Mouse (Mus musculus) T-helper 2 cell (primary cell): ENCODE results near the gene Etv2.

Experiments used
- in situ Hi-C: fragments of 300-600 bp; cut with MboI, MseI; formaldehyde crosslinking; loops from one replicate; pipeline ENCODE4 v1.15.1; 2025; ENCODE audit warnings: high pct_unique_total_duplicates

Gene Etv2

DNA sequence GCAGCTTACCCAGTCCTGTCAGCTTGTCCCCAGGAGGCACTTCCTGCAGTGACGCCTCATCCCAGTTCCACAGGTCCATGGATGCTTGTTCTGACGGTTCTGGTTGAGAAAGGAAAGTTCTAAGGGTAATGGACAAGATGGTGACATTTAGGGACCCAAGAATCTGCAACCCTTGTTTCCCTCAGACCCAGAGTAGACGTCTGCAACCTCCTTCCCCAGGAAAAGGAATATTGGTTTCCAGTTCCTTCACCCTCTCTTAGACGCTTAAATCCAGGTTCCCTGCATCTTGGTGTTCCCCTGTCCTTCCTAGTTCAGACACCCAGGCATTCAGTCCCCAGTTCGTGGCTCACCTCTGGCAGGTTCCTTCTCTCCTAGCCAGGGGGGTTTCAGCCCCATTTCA lies at the start of gene Etv2:
Gene Etv2 (minus strand): TSS at position 101 of the 400 bp plus-strand sequence.
- in situ Hi-C loops, result no loop called here

DNA sequence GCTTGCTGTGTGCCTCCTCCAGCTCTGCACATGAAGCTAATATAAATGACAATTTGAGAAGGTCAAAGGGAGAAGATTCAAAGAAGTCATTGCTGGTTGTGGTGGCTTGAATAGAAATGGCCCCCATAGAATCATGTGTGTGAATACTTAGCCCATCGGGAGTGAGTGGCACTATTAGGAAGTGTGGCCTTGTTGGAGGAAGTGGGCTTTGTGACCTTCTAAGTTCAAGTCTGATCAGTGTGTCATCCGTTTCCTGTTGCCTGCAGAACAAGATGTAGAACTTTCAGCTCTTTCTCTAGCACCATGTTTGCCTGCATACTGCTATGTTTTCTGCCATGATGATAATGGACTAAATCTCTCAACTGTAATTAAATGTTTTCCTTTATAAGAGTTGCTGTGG lies 47.8 kb upstream of the Etv2 start:
- in situ Hi-C loops, result loop anchor here (25.0 kb wide), 1 partner anchor 1071 kb away; no protein-coding TSS in a partner anchor

DNA sequence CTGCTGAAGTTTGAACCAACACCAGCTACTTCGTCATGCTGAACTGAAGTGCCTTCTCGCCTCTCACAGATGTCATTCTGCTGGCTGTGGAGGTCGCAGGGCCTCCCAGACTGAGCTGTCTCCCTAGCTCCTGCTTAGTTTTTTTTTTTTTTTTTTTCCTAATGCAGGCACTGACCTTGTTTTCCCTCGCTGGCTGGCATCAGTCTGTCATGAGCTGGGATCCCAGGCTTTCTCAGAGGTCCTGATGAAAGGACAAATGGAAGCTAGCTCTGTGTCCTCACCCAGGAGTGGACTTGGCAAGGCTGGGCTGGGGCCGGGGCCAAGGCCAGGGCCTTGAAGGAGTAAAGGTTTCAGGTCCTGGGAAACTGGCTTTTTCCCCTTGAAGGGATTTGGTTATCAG lies 46.2 kb upstream of the Etv2 start:
- in situ Hi-C loops, result loop anchor here (25.0 kb wide), 1 partner anchor 1070 kb away; no protein-coding TSS in a partner anchor

DNA sequence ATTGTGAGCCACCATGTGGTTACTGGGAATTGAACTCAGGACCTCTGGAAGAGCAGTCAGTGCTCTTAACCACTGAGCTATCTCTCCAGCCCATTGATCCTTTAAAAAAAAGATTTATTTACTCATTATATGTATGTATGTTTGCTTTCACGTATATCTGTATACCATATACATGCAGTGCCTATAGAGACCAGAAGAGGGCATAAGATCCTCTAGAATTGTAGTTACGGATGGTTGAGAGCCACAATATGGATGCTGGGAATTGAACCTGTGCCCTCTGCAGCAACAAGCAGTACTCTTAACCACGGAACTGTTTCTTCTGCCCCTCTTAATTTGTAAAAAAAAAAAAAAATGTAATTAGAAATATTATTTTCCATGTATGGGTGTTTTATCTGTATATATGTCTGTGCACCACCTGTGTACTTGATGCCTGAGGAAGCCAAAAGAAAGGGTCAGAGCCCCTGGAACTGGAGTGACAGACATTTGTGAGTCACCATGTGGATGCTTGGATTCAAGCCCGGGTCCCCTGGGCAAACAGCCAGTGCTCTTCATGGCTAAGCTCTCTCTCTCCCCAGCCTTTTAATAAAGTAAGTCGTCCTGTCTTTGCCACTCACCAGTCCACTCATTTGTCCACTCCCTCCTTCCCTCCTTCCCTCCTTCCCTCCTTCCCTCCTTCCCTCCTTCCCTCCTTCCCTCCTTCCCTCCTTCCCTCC lies 42.8 kb upstream of the Etv2 start:
- in situ Hi-C loops, result loop anchor here (25.0 kb wide), 1 partner anchor 1066 kb away; no protein-coding TSS in a partner anchor

DNA sequence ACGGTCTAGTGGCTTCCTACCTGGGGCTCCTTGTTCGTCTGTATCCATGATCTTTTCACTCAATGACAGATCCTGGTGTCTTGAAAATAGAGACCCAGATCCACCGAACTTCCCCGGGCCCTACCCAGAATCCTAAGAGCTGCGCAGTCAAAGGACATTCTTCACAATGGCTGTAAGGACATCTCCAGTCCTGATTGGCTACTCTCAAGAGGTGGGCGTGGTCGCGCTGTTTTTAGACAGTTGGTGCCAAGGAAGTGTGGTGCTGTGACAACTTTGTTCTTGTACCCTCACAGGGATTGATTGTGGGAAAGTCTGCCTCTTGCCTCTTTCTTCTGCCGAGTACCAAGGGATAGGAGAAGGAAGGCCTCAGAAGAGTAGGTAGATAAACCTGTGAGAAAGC lies 35.8 kb upstream of the Etv2 start, which contains the start of gene Pmis2:
Gene Pmis2 (minus strand): TSS at position 126 of the 400 bp plus-strand sequence.
- in situ Hi-C loops, result no loop called here

DNA sequence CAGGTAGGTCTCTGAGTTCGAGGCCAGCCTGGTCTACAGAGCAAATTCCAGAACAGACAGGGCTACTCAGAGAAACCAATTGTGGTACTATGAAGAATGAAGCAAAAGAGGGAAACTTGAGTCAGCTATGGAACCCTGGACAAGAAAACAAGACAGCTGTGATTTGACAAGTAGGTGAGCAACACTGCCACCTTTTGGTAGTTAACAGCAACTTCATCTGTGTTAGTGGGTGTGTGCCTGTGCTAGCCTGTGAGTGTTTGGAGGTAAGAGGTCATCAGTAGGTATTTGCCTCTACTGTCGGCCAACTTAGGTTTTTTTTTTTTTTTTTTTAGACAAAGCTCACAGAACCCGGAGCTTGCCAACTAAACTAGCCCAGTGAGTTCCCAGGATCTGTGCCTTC lies 33.6 kb upstream of the Etv2 start:
- in situ Hi-C loops, result loop anchor here (5.0 kb wide), 1 partner anchor 48 kb away; no protein-coding TSS in a partner anchor

DNA sequence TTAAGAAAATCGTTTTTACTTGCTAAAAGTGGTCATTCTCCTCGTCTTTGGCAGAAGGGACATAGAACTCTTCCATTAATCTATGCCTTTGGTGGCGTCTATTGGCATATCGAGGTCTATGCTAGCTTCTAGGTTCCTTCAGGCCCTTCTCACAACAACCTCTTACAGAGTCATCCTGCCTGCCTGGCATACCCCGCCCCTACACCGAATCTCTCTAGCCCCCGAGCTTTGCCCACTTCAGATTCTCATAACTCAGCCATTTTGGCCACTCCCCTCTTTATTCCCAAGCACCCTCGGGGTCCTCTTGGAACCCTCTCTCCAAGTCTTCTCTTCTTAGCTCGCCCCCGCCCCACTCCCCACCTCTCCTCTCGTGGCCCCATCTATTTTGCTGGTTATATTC lies 29.7 kb upstream of the Etv2 start:
- in situ Hi-C loops, result loop anchor here (5.0 kb wide), 1 partner anchor 52 kb away; no protein-coding TSS in a partner anchor

DNA sequence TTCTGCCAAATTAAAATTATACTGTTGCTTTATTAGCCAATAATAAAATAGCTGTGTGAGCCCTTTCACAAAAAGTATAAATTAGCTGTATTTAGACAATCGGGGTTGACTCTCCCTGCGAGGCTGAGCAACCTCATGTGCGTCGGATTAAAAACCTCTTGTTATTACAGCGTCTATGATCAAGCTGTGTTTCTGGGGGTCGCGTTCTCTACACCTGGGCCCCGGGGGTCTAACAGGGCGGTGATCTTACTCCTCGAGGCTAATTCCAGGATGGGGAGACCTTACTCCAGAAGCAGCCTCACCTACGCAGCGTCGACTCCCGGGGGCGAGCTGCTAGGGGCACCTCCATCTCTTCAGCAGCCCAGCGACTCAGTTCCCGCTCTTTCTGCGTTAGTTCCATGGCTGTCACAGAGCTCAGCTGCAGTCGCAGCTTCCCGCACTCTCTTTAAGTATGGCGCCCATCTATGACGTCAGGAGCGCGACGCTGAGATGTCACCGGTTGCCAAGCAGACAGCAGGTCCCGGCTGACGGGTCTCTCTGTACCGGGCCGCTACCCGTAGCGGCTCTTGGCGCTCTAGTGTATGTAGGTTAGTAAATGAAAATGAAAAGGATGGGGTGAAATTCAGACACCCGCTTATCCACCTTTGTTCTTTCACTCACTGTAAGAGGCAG lies 29.0 kb upstream of the Etv2 start, which contains the start of gene Haus5:
Gene Haus5 (minus strand): TSS at position 466 of the 672 bp plus-strand sequence.
- in situ Hi-C loops, result loop anchor here (5.0 kb wide), 1 partner anchor 53 kb away; no protein-coding TSS in a partner anchor

DNA sequence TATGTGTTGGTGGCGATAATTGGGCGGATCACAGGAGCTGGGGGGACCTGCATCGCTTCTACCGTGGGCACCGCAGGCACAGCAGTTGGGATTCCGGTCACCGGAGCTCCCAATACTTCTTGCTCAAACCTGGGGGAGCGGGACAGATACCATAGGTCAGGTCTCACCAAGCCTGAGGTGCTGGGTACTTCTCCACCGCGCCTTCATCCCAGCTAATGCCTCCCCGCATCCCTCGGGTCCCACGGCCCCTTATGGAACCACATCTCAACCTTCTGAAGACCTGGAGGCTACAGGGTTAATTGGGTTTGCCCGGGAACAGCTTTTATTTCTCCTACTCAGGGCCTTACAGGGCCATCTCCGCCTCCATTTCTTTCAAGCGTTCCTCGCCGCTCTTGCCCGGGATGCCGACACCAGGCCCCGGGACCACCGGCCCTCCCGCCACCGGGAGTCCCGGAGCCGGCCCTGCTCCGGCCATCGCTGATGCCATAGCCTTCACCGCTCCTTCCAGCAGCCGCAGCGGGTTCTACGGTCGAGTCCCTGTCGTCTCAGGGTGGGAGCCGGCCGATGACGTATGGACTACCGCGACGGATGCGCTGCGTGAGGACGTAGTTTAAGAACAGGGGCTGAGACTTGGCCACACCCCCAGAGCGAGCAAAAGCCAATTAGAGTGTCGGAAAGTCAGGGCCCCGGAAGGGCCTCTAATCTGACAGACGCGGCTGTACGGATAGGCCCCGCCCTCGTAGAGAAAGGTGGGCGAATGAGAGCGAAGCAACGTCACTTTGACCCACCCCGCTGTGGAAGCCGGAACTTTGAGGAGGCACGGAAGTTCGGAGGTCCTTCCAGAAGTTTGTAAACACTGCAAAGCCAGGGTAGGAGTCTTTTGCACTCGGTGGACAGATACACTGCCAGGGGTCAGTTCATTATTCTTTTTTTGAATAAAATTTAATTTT lies 14.2 kb upstream of the Etv2 start, which contains the start of gene Rbm42:
Gene Rbm42 (minus strand): TSS at position 727 of the 950 bp plus-strand sequence.
- in situ Hi-C loops, result loop anchor here (10.0 kb wide), 1 partner anchor 305 kb away; the partner anchor contains the start of gene Usf2

DNA sequence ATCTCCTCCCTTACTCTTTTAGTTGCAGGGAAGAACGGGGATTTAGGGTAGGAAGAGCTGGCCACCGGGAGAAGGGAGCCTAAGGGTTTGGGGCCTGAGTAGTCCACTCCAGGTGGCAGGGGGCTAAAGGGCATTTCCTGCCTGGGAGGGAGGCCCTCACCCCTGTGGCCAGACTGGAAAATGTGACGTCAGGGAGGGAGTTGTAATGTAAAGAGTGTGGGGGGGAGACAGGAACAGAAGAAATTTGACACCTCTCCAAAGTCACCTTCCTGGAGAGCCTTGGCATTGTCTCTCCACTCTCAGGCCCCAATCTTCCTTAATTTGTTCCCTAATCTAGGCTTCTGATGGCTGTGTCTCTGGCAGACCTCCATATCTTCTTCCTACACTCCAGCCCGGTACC lies 3.4 kb upstream of the Etv2 start:
- in situ Hi-C loops, result no loop called here

DNA sequence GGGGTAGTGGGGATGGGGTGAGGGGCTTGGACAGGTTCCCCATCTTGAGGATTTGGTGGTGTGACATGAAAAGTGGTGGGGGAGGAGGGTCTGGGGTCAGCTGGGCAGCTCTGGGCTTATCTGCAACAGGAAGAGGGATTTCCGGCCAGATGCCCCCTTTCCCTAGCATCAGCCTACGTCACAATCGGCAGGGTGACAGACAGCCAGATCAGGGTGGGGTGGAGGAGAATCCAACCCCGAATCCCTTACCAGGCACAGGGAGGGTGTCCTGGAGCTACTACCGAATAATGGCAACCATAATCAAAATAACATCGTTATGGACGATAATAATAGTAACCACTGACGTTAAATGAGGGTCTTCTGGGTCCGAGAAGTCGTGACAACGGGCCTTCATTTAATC lies 743 bp upstream of the Etv2 start:
- in situ Hi-C loops, result no loop called here

DNA sequence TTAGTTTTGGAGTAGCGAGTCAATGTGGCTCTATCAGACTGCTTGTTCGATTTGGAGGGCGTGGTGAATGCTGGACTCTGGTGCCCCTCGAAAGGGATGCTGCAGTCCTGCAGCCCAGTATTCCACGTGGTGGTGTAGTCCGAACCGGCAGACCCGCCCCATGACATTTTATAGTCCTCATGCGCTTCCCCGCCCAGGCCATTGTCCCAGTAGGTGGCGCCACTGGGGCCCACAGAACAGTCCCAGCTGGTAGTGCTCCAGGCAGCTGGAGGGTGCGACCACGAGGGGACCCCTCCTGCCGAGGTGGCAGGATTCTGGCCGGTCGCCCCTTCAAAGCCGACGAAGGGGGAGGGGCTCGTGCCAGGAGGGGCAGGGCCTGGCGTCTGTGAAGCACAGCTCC lies 1.0 kb downstream of the Etv2 start:
- in situ Hi-C loops, result no loop called here

DNA sequence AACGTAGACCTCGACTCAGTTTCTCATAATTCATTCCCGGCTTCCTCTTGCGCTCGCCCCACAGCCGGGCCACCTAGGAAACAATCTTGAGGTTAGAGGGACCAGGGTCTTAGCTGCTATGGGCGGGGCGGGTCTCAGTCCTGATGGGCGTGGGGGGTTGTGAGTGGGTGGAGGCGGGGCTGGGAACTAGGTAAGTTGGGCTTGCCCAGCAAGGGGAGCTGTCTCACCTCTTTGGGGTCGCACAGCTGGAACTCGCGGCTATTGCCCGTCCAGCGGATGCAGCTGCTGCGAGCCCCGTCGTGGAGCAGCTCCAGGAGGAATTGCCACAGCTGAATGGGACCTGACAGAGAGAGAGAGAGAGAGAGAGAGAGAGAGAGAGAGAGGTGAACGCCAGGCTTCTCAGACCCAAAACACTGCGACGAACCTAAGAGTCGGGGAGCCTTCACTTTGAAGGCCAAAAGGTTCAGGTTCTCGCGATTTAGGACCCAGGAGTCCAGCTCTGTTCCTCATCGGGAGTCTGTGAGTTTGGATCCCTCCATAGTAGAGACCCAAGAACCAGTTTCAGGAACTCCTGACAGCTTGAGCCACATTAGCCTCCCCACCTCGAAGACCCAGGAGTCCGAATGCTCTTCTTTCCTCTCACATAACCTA lies 1.8 kb downstream of the Etv2 start:
- in situ Hi-C loops, result no loop called here

DNA sequence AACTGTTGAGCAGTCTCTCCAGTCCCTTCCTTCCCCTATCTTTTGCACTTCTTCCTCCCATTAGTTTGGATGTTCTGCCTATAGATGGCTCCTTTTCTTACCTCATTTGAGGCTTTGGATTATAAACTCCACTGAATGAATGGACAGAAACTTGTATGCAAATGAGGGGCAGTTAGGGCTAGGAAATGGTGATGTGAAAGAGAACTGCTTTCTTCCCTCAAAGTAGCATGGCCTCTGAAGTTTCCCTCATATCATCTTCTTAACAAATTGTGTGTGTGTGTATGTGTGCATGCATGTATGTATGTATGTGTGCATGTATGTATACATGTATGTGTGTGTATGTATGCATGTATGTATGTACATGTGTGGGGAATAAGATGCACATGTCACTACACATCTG lies 6.6 kb downstream of the Etv2 start:
- in situ Hi-C loops, result no loop called here

DNA sequence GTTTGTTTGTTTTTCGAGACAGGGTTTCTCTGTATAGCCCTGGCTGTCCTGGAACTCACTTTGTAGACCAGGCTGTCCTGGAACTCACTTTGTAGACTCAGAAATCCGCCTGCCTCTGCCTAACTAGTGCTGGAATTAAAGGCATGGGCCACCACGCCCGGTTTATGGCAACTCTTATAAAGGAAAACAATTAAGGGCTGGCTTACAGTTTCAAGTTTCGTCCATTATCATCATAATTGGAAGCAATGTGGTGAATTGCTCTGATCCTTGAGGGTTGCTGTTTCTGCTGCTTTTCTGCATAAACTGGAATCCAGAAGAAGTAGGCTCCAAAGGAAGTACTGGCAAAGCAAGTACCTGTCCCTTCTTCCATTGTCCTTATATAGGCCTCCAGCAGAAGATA lies 9.0 kb downstream of the Etv2 start:
- in situ Hi-C loops, result no loop called here

DNA sequence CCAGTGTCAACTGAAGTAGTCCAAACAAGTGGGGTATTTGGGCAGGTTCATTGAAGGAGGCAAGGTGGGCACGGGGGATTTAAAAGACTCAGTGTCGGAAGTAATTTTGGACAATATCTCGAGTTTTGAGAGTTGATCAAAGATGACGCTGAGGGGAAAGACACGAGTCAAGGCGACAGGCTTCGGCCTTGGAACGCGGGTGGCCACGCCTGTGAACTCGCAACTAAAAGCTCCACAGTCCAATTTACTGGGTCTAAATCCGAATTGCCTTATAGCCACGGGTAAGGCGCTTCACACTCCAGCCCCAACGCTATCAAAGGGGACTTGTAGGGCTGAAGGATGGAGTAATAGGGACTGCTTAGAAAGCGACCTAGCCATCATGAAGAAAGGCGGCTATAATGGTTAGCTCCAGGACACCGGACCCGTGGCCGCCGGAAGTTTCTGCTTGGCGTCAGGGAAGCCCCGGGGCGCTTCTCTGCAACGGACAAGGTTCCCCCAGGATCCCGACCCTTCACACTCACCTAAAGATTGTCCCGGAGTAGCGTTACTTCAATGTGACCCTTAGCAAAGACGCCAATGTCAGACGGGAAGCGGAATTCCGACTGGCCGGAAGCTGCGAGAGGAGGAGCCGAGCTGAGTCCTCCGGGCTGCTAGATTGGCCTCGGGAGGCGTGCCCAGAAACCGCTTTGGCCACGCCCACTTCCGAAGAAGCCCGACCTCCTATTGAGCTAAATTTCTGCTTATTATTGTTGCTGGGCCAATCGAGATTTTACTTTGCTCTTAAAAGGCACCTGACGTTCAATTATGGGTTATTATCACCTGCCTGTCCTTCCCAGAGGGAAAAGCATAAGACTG lies 9.9 kb downstream of the Etv2 start, which contains the start of gene Cox6b1:
Gene Cox6b1 (minus strand): TSS at position 622 of the 855 bp plus-strand sequence.
- in situ Hi-C loops, result no loop called here

DNA sequence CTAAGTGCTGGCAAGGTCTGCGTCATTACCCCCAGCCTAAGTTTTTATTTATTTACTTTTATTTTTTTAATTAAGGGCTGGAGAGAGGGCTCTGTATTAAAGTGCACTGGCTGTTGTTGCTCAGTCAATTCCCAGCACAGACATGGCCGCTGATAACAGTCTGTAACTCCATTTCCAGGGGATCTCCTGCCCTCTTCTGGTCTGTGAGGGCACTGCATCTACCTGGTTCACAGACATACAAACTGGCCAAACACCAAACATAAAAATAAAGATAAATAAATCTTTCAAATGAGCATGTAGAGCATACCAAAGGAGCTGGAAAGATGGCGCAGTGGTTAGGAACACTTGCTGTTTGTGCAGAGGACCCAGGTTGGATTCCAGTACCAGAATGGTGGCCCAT lies 16.4 kb downstream of the Etv2 start:
- in situ Hi-C loops, result loop anchor here (5.0 kb wide), 1 partner anchor 37 kb away; no protein-coding TSS in a partner anchor

DNA sequence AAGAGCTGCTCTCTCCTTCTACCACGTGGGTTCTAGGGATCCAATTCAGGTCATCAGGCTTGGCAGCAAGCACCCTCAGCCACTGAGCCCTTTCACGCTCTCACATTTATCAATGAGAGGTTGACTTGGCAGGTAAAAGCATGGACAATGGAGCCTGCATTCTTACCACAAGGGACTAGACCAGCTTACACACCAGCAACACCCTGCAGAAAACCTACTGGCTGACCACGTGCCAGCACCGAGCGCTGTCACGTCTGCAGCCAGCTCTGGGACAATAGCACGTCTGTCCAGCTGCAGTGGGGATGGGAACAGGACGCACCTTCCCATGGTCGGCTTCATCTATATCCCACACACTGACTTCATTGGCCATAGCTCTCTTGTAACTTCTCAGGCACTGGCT lies 17.0 kb downstream of the Etv2 start:
- in situ Hi-C loops, result loop anchor here (5.0 kb wide), 1 partner anchor 36 kb away; no protein-coding TSS in a partner anchor

DNA sequence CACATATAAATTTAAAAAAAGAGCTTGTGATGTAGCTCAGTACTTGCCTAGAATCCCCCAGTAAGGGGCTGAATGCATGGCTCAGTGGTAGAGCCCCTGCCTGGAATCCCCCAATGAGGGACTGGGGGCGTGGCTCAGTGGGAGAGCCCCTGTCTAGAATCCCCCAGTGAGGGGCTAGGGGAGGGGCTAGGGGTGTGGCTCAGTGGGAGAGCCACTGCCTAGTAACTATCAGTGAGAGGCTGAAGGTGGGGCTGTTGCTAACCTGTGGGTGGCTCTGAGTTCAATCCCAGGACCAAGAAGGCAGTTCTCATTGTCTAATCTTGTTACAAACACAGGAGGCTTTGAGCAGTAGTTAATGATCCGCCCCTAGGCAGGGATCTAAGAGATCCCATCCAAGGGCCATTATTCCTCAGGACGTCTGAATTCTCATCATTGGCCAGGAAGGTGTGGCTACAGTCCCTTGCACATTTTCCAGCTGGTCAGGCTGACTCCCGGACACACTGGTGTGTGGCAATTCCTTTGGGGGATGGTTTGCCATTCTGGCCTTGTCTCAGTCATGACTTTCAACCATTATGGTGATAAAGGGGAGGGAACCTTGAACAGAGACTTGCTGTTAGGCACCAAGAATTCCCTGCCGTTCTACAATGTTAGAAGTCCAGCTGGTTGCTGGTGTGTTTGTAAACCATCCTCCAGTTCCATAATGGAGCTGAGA lies 20.4 kb downstream of the Etv2 start:
- in situ Hi-C loops, result loop anchor here (5.0 kb wide), 1 partner anchor 33 kb away; no protein-coding TSS in a partner anchor
